18 mouse cellular contexts compared by ENCODE assay signal in genomic region chr7:58742009-58742408, GRCm38 (mm10).
DNase-seq lines count a peak whose midpoint lies in the region; ATAC-seq lines count a peak whose summit lies in the region.
"Had no signal": no experiment of that assay in that cellular context is flagged by ENCODE, and none has a peak within 500 bp of the region (broad histone marks: within the 10 kb centered on the region; RNA-seq: fewer than 3 reads in every experiment).

No protein-coding gene starts in this region.

- peak; percentile 46 to 66 for DNase-seq in thymus, adult 18-20 months
- peak; percentile 58 for DNase-seq in thymus, postnatal 4 days
- DNase-seq in urinary bladder, postnatal 25 days (ENCODE audit: low spot score): no peak
- DNase-seq in lung, postnatal 14 days: no peak
- DNase-seq in layer of hippocampus, adult 8-10 months (ENCODE audit: low spot score in 2 of 2): no peak
- DNase-seq: adrenal gland, postnatal 36 days; cerebellum, adult 18-20 months; cerebellum, postnatal 36 days; gastrocnemius, postnatal 25 days; heart, postnatal 10 days; kidney, adult 9 months; kidney, postnatal 36 days; lung, embryonic 14.5 days; lung, postnatal 4 days; spleen, adult 18-20 months had no signal

- peak; percentile 63 for ATAC-seq in CD4-positive, CD25-positive, alpha-beta regulatory T cell, adult 4 months
- peak; percentile 38 to 44; a peak in 2 of 4 replicates for ATAC-seq in hematopoietic stem cell, adult 5-6 weeks (replicated peaks in 1 of 2; ENCODE audit: insufficient read depth in 1 of 2, low FRiP score in 2 of 2, low TSS enrichment in 1 of 2, low read depth in 1 of 2, poor library complexity in 2 of 2, severe bottlenecking in 2 of 2)
- ATAC-seq: midbrain, embryonic 13.5 days had no signal

Comparison
In these comparisons a context has a peak if more than half of its experiments do, and no peak if none do; other contexts are left out.
1. DNase-seq: peak in thymus, adult 18-20 months (2 of 2) and thymus, postnatal 4 days (single experiment); none in urinary bladder, postnatal 25 days (single experiment), lung, postnatal 14 days (single experiment) and layer of hippocampus, adult 8-10 months (0 of 2).